Mouse (Mus musculus) C2C12 (cell line): Measurements from ENCODE around the gene Lin7c. TPM values are rescaled to one million over a fixed set of nuclear protein-coding genes. Genes with fewer than 3 reads are reported as not detected.

Experiments
- H3K27me3 ChIP-seq: one replicate; pipeline ENCODE4 v1.6.1; 2011; ENCODE audit not compliant: control insufficient read depth, insufficient read depth, insufficient read length
- H3K36me3 ChIP-seq: one replicate; pipeline ENCODE4 v1.6.1; 2011; ENCODE audit not compliant: control insufficient read depth, insufficient read depth
- H3K4me3 ChIP-seq: one replicate; pipeline ENCODE4 v1.5.1; 2011; ENCODE audit warnings: mild to moderate bottlenecking, control low read depth; ENCODE audit not compliant: poor library complexity, insufficient read depth, severe bottlenecking
- H3K79me2 ChIP-seq: one replicate; pipeline ENCODE4 v1.6.1; 2011; ENCODE audit not compliant: control insufficient read depth, insufficient read depth
- H3K79me3 ChIP-seq: one replicate; pipeline ENCODE4 v1.6.1; 2011; ENCODE audit warnings: low read depth, control low read depth
- H3ac ChIP-seq: one replicate; pipeline ENCODE3; 2011; ENCODE audit warnings: low read depth; ENCODE audit not compliant: control insufficient read depth, insufficient read length
- CEBPB ChIP-seq: IDR thresholded peaks from one replicate; pipeline ENCODE4 v1.6.1; 2011; ENCODE audit warnings: low read depth, mild to moderate bottlenecking, control low read depth, moderate library complexity
- CTCF ChIP-seq: IDR thresholded peaks from one replicate; pipeline ENCODE4 v1.5.1; 2011; ENCODE audit not compliant: control insufficient read depth, insufficient read depth, insufficient read length
- FOSL1 ChIP-seq: IDR thresholded peaks from one replicate; pipeline ENCODE4 v1.8.0; 2011; ENCODE audit warnings: mild to moderate bottlenecking, low read length; ENCODE audit not compliant: poor library complexity, insufficient read depth, severe bottlenecking
- MAX ChIP-seq: IDR thresholded peaks from one replicate; pipeline ENCODE4 v1.6.1; 2011; ENCODE audit warnings: mild to moderate bottlenecking, control low read depth
- MYOD1 ChIP-seq: IDR thresholded peaks from one replicate; pipeline ENCODE4 v1.6.1; 2011; ENCODE audit warnings: low read depth; ENCODE audit not compliant: control insufficient read depth, insufficient read length
- MYOG ChIP-seq: IDR thresholded peaks from one replicate; pipeline ENCODE4 v1.6.1; 2011; ENCODE audit not compliant: control insufficient read depth, insufficient read length; ENCODE audit errors: extremely low read depth
- USF1 ChIP-seq: IDR thresholded peaks from one replicate; pipeline ENCODE4 v1.6.1; 2011; ENCODE audit warnings: low read depth, mild to moderate bottlenecking, control low read depth, moderate library complexity
- polyA plus RNA-seq: library from polyadenylated mRNA; unstranded; fragments of >200 nt; fragmentation: generic; extraction: Trizol; gene quantifications from one replicate; pipeline ENCODE4 v1.2.1, GENCODE M21; 2012; ENCODE audit warnings: missing spikeins

Lin7c gene
- polyA plus RNA-seq, 1 experiment, result 13.8 TPM

- no peaks in the 10 kb centered on the region for H3K27me3 ChIP-seq
- H3K4me3 ChIP-seq, result no peak overlapping the region
- H3K36me3 ChIP-seq, result no peaks in the 10 kb centered on the region
- no peak overlapping the region for H3ac ChIP-seq
- TF ChIP-seq CEBPB (no peak), FOSL1 (no peak), MYOD1 (no peak), MAX (no peak), USF1 (no peak), CTCF (no peak), MYOG (no peak)
- H3K79me2 ChIP-seq, result no peaks in the 10 kb centered on the region
- no peaks in the 10 kb centered on the region for H3K79me3 ChIP-seq
Measured at GRCm38 (mm10) chr2:109912216-109912615, 21.6 kb downstream of the Lin7c start.

DNA sequence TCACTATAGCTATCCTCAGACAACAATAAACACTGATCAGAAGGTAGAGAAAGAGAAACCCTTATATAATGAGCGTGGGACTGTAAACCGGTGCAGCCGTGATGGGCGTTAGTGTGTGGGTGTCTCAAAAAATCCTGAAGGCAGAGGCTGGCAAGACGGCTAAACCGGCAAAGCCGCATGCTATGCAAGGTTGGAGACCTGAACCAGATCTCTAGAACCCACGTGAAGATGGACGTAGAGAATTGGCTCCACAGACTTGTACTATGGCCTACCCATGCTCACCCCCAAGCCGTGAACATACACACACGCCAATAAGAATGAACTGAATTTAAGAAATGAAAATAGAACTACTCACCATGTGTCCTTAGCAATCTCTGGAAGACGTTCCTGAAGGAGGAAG is 22.1 kb downstream of the Lin7c start:
- no peak for TF ChIP-seq MYOD1
- no peak for TF ChIP-seq MAX
- TF ChIP-seq CTCF, result no peak
- no peak for TF ChIP-seq FOSL1
- no peak for TF ChIP-seq USF1
- TF ChIP-seq MYOG, result no peak
- TF ChIP-seq CEBPB, result no peak
- no peaks in the 10 kb centered on the region for H3K36me3 ChIP-seq
- no peak overlapping the region for H3K4me3 ChIP-seq

GRCm38 (mm10) chr2:109913241-109913640 is 22.6 kb downstream of the Lin7c start:
- Histone ChIP-seq H3K36me3 (no peaks in the 10 kb centered on the region), H3K4me3 (no peak overlapping the region), H3K27me3 (no peaks in the 10 kb centered on the region), H3ac (no peak overlapping the region), H3K79me3 (no peaks in the 10 kb centered on the region), H3K79me2 (peaks cover 5% of the 10 kb centered on the region)
- no peak for TF ChIP-seq USF1
- TF ChIP-seq FOSL1, result no peak
- TF ChIP-seq CTCF, result no peak
- TF ChIP-seq MAX, result no peak
- no peak for TF ChIP-seq MYOD1
- TF ChIP-seq CEBPB, result no peak
- TF ChIP-seq MYOG, result no peak

More for the DNA sequence above, 22.1 kb downstream of the Lin7c start:
- Histone ChIP-seq H3K79me3 (no peaks in the 10 kb centered on the region), H3K79me2 (peaks cover under 1% of the 10 kb centered on the region), H3ac (no peak overlapping the region), H3K27me3 (no peaks in the 10 kb centered on the region)

- H3K36me3 ChIP-seq, result no peaks in the 10 kb centered on the region
- H3K4me3 ChIP-seq, result no peak overlapping the region
- no peak overlapping the region for H3ac ChIP-seq
- TF ChIP-seq MAX (no peak), USF1 (no peak), MYOG (no peak), FOSL1 (no peak)
- peaks cover 18% of the 10 kb centered on the region for H3K79me2 ChIP-seq
- peaks cover 8% of the 10 kb centered on the region for H3K79me3 ChIP-seq
- H3K27me3 ChIP-seq, result no peaks in the 10 kb centered on the region
Measured at GRCm38 (mm10) chr2:109914601-109915000, 23.9 kb downstream of the Lin7c start.

- no peaks in the 10 kb centered on the region for H3K27me3 ChIP-seq
- TF ChIP-seq CEBPB (no peak), MYOG (no peak), MYOD1 (no peak), USF1 (no peak)
Measured at GRCm38 (mm10) chr2:109916782-109917495, 26.3 kb downstream of the Lin7c start.

More at GRCm38 (mm10) chr2:109916782-109917495, 26.3 kb downstream of the Lin7c start:
- Histone ChIP-seq H3K36me3 (peaks cover 5% of the 10 kb centered on the region), H3ac (no peak overlapping the region), H3K4me3 (no peak overlapping the region), H3K79me2 (peaks cover 42% of the 10 kb centered on the region), H3K79me3 (peaks cover 11% of the 10 kb centered on the region)
